In genomic region chr16:44332861-44333284, GRCm38 (mm10) we compare ENCODE assay signal across 8 mouse cellular contexts. TPM values are rescaled to one million over a fixed set of nuclear protein-coding genes. Genes with fewer than 3 reads are reported as not detected.
DNase-seq lines count a peak whose midpoint lies in the region; ATAC-seq and TF ChIP-seq lines count a peak whose summit lies in the region.

Gene Sidt1 (minus strand): TSS chr16:44333196.

- no peak for TF ChIP-seq EP300 in lung, postnatal 0 days (IDR thresholded peaks at IDR 0.05)

- no peak; the same call in 1 of the 2 replicates for ATAC-seq in kidney, embryonic 16.5 days (ENCODE audit: low FRiP score, low TSS enrichment)
- peak; percentile 58 for ATAC-seq in lung, postnatal 0 days

- H3K4me2 ChIP-seq in kidney, embryonic 16.5 days (replicated peaks; ENCODE audit: low read depth, low read length): peak within 1 kb of the TSS; percentile 100
- H3K4me2 ChIP-seq in lung, postnatal 0 days (replicated peaks; ENCODE audit: low read depth, low read length): peak within 1 kb of the TSS; percentile 100

- TF ChIP-seq CTCF in lung, postnatal 0 days (IDR thresholded peaks at IDR 0.05): no peak; the same call in 1 of the 2 replicates

- no peak for DNase-seq in kidney, postnatal 14 days
- DNase-seq in cerebellum, adult 8-10 months: peak; percentile 69
- peak; percentile 13 to 29 for DNase-seq in frontal cortex, postnatal 14 days (ENCODE audit: low spot score in 2 of 2)
- DNase-seq in layer of hippocampus, postnatal 10 days (ENCODE audit: low spot score in 2 of 2): peak; percentile 15 to 23
- peak; percentile 52 for DNase-seq in lung, postnatal 0 days (ENCODE audit: low spot score)
- peak; percentile 41 to 47 for DNase-seq in right cerebral cortex, postnatal 10 days (ENCODE audit: low spot score in 2 of 2)
- DNase-seq in urinary bladder, postnatal 25 days (ENCODE audit: low spot score): no peak

- WGBS in kidney, embryonic 16.5 days: 3% methylated on average over 15 of the region's 15 CpGs
- WGBS in lung, postnatal 0 days: 5% methylated on average over 15 of the region's 15 CpGs

- peaks cover 10% of the 10 kb centered on the region for H3K4me1 ChIP-seq in kidney, embryonic 16.5 days (ENCODE audit: insufficient read depth, low read length)
- H3K4me1 ChIP-seq in lung, postnatal 0 days (ENCODE audit: insufficient read depth, low read depth, low read length): no peaks in the 10 kb centered on the region

- peaks cover 5% of the 10 kb centered on the region; the same call in 1 of the 2 replicates for H3K9me3 ChIP-seq in kidney, embryonic 16.5 days (ENCODE audit: low read length)
- H3K9me3 ChIP-seq in lung, postnatal 0 days (ENCODE audit: low read length): no peaks in the 10 kb centered on the region

- H3K4me3 ChIP-seq in kidney, embryonic 16.5 days (ENCODE audit: low read length): peak within 1 kb of the TSS; percentile 66
- peak within 1 kb of the TSS; percentile 56 for H3K4me3 ChIP-seq in lung, postnatal 0 days (ENCODE audit: low read depth, low read length)

- H3K27me3 ChIP-seq in kidney, embryonic 16.5 days (ENCODE audit: insufficient read depth, low read length): peaks cover 23% of the 10 kb centered on the region
- H3K27me3 ChIP-seq in lung, postnatal 0 days (replicated peaks; ENCODE audit: insufficient read depth, low read length): no peaks in the 10 kb centered on the region; the same call in 1 of the 2 replicates

- peak within 1 kb of the TSS; percentile 70 for H3K9ac ChIP-seq in kidney, embryonic 16.5 days (replicated peaks; ENCODE audit: low read length)
- H3K9ac ChIP-seq in lung, postnatal 0 days (replicated peaks; ENCODE audit: low read depth): peak within 1 kb of the TSS; percentile 39

- H3K27ac ChIP-seq in kidney, embryonic 16.5 days (ENCODE audit: low read length): no peak within 1 kb of the TSS
- H3K27ac ChIP-seq in lung, postnatal 0 days (ENCODE audit: low read length): no peak within 1 kb of the TSS

- no peaks in the 10 kb centered on the region for H3K36me3 ChIP-seq in kidney, embryonic 16.5 days (ENCODE audit: insufficient read depth, low read length)
- no peaks in the 10 kb centered on the region for H3K36me3 ChIP-seq in lung, postnatal 0 days (ENCODE audit: insufficient read depth, low read length)

RNA-seq across cellular contexts. Expression of gene Sidt1, which starts in this region (rescaled TPM):
- 0.75 and 0.76 TPM in 2 replicates for polyA plus RNA-seq in kidney, embryonic 16.5 days (2015; fragmentation: Nextera tagmentation; extraction: Ambion mirVana)
- 10 to 100 TPM; 28.7 to 32.3 TPM for total RNA-seq in layer of hippocampus, postnatal 10 days (2021)
- polyA plus RNA-seq in lung, postnatal 0 days (2015; fragmentation: Nextera tagmentation; extraction: Ambion mirVana): 0.53 and 0.98 TPM in 2 replicates

Comparison
In these comparisons a context has a peak if more than half of its experiments do, and no peak if none do; other contexts are left out.
1. Peak in DNase-seq, ATAC-seq, H3K4me3 ChIP-seq, H3K9ac ChIP-seq and H3K4me2 ChIP-seq in lung, postnatal 0 days; RNA of the gene not detected or under 1 TPM.
2. DNase-seq: peak in cerebellum, adult 8-10 months (single experiment), frontal cortex, postnatal 14 days (2 of 2), layer of hippocampus, postnatal 10 days (2 of 2) and right cerebral cortex, postnatal 10 days (2 of 2); none in kidney, postnatal 14 days (single experiment) and urinary bladder, postnatal 25 days (single experiment).